Mouse (Mus musculus) embryonic facial prominence, embryonic 14.5 days (tissue): ENCODE results near the gene Gpatch2l. TPM values are rescaled to one million over a fixed set of nuclear protein-coding genes. Genes with fewer than 3 reads are reported as not detected.

Experiments used
- ATAC-seq: fragments of 200-750 bp; cut with Nextera tagmentation; 2 replicates; pipeline ENCODE4 v1.8.0; 2017; ENCODE audit warnings: low read depth, moderate number of reproducible peaks, moderate TSS enrichment
- DNase-seq: peaks from one replicate; pipeline ENCODE4 v3.0.0-alpha.2; 2015; ENCODE audit warnings: low spot score
- H3K27ac ChIP-seq: fragments of 300-500 bp; sonication (generic); replicated peaks from 2 replicates; pipeline ENCODE4 v1.5.1; 2014; ENCODE audit warnings: low read depth, mild to moderate bottlenecking, low read length, moderate library complexity
- H3K27me3 ChIP-seq: fragments of 300-500 bp; sonication (generic); replicated peaks from 2 replicates; pipeline ENCODE4 v1.6.1; 2014; ENCODE audit warnings: low read length; ENCODE audit not compliant: control insufficient read depth, insufficient read depth
- H3K36me3 ChIP-seq: fragments of 300-500 bp; sonication (generic); 2 replicates; pipeline ENCODE4 v1.6.1; 2014; ENCODE audit warnings: low read length, mixed read lengths; ENCODE audit not compliant: control insufficient read depth, insufficient read depth
- H3K4me1 ChIP-seq: fragments of 300-500 bp; sonication (generic); 2 replicates; pipeline ENCODE4 v1.6.1; 2014; ENCODE audit warnings: antibody characterized with exemption, low read length; ENCODE audit not compliant: control insufficient read depth, insufficient read depth
- H3K4me2 ChIP-seq: fragments of 300-500 bp; sonication (generic); 2 replicates; pipeline ENCODE4 v1.6.1; 2014; ENCODE audit warnings: low read depth, mild to moderate bottlenecking, low read length, moderate library complexity, mixed read lengths
- H3K4me3 ChIP-seq: fragments of 300-500 bp; sonication (generic); 2 replicates; pipeline ENCODE4 v1.5.1; 2014; ENCODE audit warnings: low read depth, mild to moderate bottlenecking, low read length
- H3K9ac ChIP-seq: fragments of 300-500 bp; sonication (generic); 2 replicates; pipeline ENCODE4 v1.6.1; 2014; ENCODE audit warnings: low read depth, mild to moderate bottlenecking, low read length, moderate library complexity, mixed read lengths
- H3K9me3 ChIP-seq: fragments of 300-500 bp; sonication (generic); 2 replicates; pipeline ENCODE4 v1.6.1; 2016; ENCODE audit warnings: low read length; ENCODE audit not compliant: control insufficient read depth
- WGBS: fragments of 180-500 bp; shearing (Covaris S2); extraction: QIAGEN DNeasy Blood & Tissue Kit; methylation state at CpG from one replicate; pipeline ENCODE4 v1.1.7; 2014; 5-methylcytosine and 5-hydroxymethylcytosine counted together
- polyA plus RNA-seq: library from polyadenylated mRNA; unstranded; fragments of >200 nt; fragmentation: Nextera tagmentation; extraction: Ambion mirVana; gene quantifications from 2 replicates; pipeline ENCODE4 v1.2.1, GENCODE M21; 2014

Gene Gpatch2l
- polyA plus RNA-seq, 1 experiment from 2014 or later, result 14.9 TPM

- DNase-seq, result peak; percentile 35
Measured at GRCm38 (mm10) chr12:86220200-86221021, 21.2 kb upstream of the Gpatch2l start.

GRCm38 (mm10) chr12:86221074-86221703 lies 20.5 kb upstream of the Gpatch2l start:
- 43% methylated on average over 16 of the region's 16 CpGs for WGBS
- peak overlapping the region; percentile 34 for H3K4me3 ChIP-seq

More at GRCm38 (mm10) chr12:86220200-86221021, 21.2 kb upstream of the Gpatch2l start:
- H3K9me3 ChIP-seq, result no peaks in the 10 kb centered on the region
- H3K4me3 ChIP-seq, result peak overlapping the region; percentile 34
- H3K4me1 ChIP-seq, result no peaks in the 10 kb centered on the region
- peaks cover 43% of the 10 kb centered on the region for H3K27me3 ChIP-seq
- H3K9ac ChIP-seq, result peak overlapping the region; percentile 46
- WGBS, result 7% methylated on average over 35 of the region's 38 CpGs
- H3K36me3 ChIP-seq, result no peaks in the 10 kb centered on the region
- peak; percentile 4; the same call in 1 of the 2 replicates for ATAC-seq
- peak overlapping the region; percentile 60 for H3K4me2 ChIP-seq
- no peak overlapping the region for H3K27ac ChIP-seq

GRCm38 (mm10) chr12:86234295-86234694 lies 7.4 kb upstream of the Gpatch2l start:
- Histone ChIP-seq H3K9me3 (no peaks in the 10 kb centered on the region), H3K9ac (no peak overlapping the region), H3K36me3 (no peaks in the 10 kb centered on the region), H3K4me3 (no peak overlapping the region), H3K27me3 (no peaks in the 10 kb centered on the region), H3K4me2 (no peak overlapping the region), H3K4me1 (no peaks in the 10 kb centered on the region), H3K27ac (no peak overlapping the region)
- ATAC-seq, result no peak
- DNase-seq, result no peak
- WGBS, result 63% methylated on average over 4 of the region's 4 CpGs

More at GRCm38 (mm10) chr12:86221074-86221703, 20.5 kb upstream of the Gpatch2l start:
- Histone ChIP-seq H3K36me3 (no peaks in the 10 kb centered on the region), H3K4me1 (no peaks in the 10 kb centered on the region), H3K27ac (no peak overlapping the region), H3K27me3 (peaks cover 36% of the 10 kb centered on the region), H3K9me3 (no peaks in the 10 kb centered on the region), H3K4me2 (peak overlapping the region; percentile 60), H3K9ac (peak overlapping the region; percentile 46; the same call in 1 of the 2 replicates)
- DNase-seq (no peak), ATAC-seq (no peak)

- Histone ChIP-seq H3K27ac (no peak overlapping the region), H3K9me3 (no peaks in the 10 kb centered on the region), H3K9ac (no peak overlapping the region), H3K4me1 (peaks cover 12% of the 10 kb centered on the region), H3K27me3 (no peaks in the 10 kb centered on the region), H3K36me3 (no peaks in the 10 kb centered on the region), H3K4me3 (no peak overlapping the region), H3K4me2 (no peak overlapping the region)
- ATAC-seq (no peak), DNase-seq (no peak)
- 76% methylated on average over 2 of the region's 2 CpGs for WGBS
Measured at GRCm38 (mm10) chr12:86238736-86239135, 2.9 kb upstream of the Gpatch2l start.

GRCm38 (mm10) chr12:86242563-86242962 lies 905 bp downstream of the Gpatch2l start:
- DNase-seq (no peak), ATAC-seq (no peak)
- Histone ChIP-seq H3K9ac (peak overlapping the region; percentile 89), H3K36me3 (peaks cover 20% of the 10 kb centered on the region), H3K27ac (0 out of 2 replicates have a peak overlapping the region, but pooled peaks have one; percentile 81), H3K4me3 (peak overlapping the region; percentile 80), H3K4me1 (peaks cover 21% of the 10 kb centered on the region), H3K4me2 (peak overlapping the region; percentile 93), H3K9me3 (no peaks in the 10 kb centered on the region), H3K27me3 (no peaks in the 10 kb centered on the region)
- WGBS, result 14% methylated on average over 7 of the region's 7 CpGs

GRCm38 (mm10) chr12:86243936-86244335 lies 2.3 kb downstream of the Gpatch2l start:
- ATAC-seq (no peak), DNase-seq (no peak)
- 96% methylated on average over 17 of the region's 17 CpGs for WGBS
- Histone ChIP-seq H3K36me3 (peaks cover 20% of the 10 kb centered on the region), H3K9me3 (no peaks in the 10 kb centered on the region), H3K27ac (no peak overlapping the region), H3K4me2 (no peak overlapping the region), H3K9ac (no peak overlapping the region), H3K4me3 (no peak overlapping the region), H3K4me1 (peaks cover 21% of the 10 kb centered on the region), H3K27me3 (no peaks in the 10 kb centered on the region)

- 0 out of 2 replicates have a peak, but pooled peaks cover 5% of the 10 kb centered on the region for H3K4me1 ChIP-seq
- 79% methylated on average over 4 of the region's 4 CpGs for WGBS
- H3K4me3 ChIP-seq, result no peak overlapping the region
- H3K9ac ChIP-seq, result no peak overlapping the region
- H3K36me3 ChIP-seq, result peaks cover 11% of the 10 kb centered on the region
- H3K4me2 ChIP-seq, result no peak overlapping the region
- ATAC-seq (no peak), DNase-seq (no peak)
- H3K9me3 ChIP-seq, result no peaks in the 10 kb centered on the region
- no peak overlapping the region for H3K27ac ChIP-seq
- H3K27me3 ChIP-seq, result no peaks in the 10 kb centered on the region
Measured at GRCm38 (mm10) chr12:86250183-86250582, 8.5 kb downstream of the Gpatch2l start.

GRCm38 (mm10) chr12:86254910-86255309 lies 13.3 kb downstream of the Gpatch2l start:
- no peak for ATAC-seq
- Histone ChIP-seq H3K4me1 (no peaks in the 10 kb centered on the region), H3K27me3 (no peaks in the 10 kb centered on the region), H3K36me3 (peaks cover 13% of the 10 kb centered on the region), H3K27ac (no peak overlapping the region), H3K4me3 (no peak overlapping the region), H3K9me3 (no peaks in the 10 kb centered on the region), H3K4me2 (no peak overlapping the region), H3K9ac (no peak overlapping the region)
- WGBS, result 87% methylated on average over 7 of the region's 7 CpGs
- no peak for DNase-seq
